Mouse (Mus musculus): ENCODE measurements around the gene Ulk4.
A peak's percentile ranks its signal among the peaks of the same experiment; 100 is the strongest.

Gene Ulk4

DNA sequence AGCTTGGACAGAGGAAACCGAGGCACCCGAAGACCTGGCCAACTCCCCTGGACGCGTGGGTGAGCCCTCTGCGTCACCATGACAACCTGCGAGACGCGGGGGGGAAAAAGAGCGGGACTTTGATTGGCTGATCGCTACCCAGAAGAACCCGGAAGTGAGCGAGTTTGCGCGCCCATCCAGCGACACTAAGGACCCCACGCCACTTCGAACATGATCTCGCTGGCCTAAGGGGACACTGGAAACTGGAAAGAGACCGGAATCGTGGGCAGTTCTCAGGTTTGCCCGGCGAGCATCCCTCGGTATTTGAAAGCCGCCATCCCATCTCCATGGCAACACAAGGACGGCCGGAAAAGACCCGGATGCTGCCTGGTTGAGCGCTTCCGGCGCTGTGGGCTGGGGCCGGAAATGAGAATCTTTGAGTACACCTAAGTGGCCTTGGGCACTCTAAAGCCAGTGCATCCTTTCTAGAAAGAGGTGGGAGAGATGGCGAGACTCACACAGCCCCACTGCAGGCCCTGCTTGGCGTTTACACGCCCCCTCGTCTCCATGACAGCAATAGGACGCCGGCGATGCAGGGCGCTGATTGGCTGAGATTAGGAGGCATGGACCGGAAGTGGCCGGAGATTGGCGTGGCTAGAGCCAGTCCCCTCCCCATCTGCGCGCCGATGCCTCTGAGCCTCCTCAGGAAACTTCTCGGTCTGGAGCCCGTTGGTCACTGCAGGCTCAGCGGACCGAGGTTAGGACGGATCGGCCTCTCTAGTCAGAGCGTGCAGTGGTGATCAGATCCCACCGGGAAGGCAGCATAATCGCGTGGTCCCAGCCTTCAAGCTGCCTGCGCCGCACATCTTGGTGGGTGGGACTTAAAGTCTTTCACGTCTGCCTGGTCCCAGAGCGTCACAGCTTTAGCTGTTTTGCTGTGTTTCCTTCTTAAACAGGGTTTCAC, at the start of gene Ulk4:
Gene Ulk4, minus strand, starts transcription at position 80 of the 943 bp plus-strand sequence.
- DNase-seq, result peak; percentile 93 to 98

DNA sequence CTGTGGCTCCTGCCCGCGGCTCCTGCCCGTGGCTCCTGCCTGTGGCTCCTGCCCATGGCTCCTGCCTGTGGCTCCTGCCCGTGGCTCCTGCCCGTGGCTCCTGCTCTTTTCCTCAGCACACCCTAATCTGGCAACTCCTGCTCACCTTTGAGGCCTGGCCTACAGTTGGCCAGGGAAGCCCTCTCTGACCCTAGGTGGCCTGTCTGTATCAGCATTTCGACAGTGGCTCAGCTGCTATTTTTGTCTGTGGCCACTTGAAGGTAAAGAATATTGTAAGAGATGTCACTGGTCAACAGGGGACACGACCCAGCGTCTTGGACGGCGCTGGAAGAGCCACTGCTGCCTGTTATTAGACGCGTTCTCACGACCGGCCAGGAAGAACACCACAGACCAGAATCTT, 45.0 kb upstream of the Ulk4 start:
- DNase-seq, result no peak

GRCm38 (mm10) chr9:121321118-121321517, 44.1 kb upstream of the Ulk4 start:
- no peak for DNase-seq

- DNase-seq, result no peak
These were observed 43.4 kb upstream of the Ulk4 start for GRCm38 (mm10) chr9:121320433-121320832.

GRCm38 (mm10) chr9:121319323-121319966, 42.4 kb upstream of the Ulk4 start:
- no peak for DNase-seq

DNA sequence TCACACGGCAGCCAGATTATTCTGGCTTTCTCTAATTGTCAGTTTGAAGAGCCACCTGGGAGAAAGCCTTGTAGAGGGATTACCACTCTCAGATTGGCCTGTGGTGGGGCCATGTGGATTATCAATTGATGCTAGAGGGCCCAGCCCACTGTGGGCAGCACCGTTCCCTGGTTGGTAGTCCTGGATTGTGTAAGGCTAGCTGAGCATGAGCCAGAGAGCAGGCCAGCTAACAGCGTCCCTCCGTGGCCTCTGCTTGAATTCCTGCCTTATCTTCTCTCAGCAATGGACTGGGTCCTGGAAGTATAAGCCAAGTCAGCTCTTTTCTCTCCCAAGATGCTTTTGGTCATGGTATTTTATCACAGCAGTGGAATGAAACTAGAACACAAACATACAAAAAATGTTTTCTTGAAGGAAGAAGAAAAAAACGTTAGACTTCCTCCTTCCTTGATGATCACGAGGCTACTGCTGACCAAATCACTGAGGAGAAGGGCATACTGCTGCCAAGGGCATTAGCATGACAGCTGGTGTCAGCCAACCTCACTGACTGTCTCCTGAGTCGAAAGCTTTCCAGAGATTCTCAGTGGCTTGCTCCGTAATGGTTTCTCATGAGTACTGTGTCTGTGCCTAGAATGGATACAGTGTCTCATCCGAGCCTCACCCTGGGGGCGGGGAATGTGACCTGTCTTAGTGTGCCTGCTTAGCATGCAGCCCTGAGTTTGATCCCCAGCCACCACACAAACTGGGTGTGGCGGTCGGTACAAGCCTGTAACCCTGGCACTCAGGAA, 39.8 kb upstream of the Ulk4 start:
- DNase-seq, result peak; percentile 60 to 69

DNA sequence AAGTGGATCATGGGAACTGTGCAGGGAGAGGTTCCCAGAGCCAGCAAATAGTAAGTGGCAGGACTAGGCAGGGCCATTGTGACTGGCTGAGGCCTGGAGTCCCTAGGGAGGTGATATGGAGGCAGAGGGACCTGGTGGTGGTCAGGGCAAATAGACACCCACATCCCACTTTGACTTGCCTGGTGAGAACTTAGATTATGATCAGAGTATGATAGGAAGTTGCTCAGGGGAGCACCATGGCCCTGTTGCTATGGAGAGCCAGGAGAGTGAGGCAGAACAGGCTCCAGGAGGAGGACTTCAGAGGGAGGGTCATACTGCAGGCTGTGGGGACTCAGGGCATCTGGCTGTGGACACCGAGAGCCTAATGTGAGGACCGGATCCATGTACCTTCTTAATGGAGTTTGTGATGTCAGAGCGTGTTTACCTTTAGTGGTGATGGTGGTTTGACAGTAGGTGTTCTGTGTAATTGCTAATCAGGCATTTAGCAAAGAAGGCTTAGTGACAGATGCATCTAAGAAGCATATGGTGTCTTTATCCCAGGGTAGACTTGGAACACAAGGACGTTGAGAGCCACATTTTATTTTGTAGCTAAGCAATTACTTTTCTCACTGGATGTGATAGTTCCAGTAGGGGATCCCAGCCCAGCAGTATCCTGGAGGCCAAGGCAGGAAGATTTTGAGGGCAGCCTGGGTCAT, 39.1 kb upstream of the Ulk4 start:
- peak in 1 of 2 experiments; percentile 38 for DNase-seq

- peak in 1 of 2 experiments; percentile 39 for DNase-seq
These were observed 37.6 kb upstream of the Ulk4 start for GRCm38 (mm10) chr9:121314541-121315152.

- no peak for DNase-seq
These were observed 36.8 kb upstream of the Ulk4 start for GRCm38 (mm10) chr9:121313656-121314374.

DNA sequence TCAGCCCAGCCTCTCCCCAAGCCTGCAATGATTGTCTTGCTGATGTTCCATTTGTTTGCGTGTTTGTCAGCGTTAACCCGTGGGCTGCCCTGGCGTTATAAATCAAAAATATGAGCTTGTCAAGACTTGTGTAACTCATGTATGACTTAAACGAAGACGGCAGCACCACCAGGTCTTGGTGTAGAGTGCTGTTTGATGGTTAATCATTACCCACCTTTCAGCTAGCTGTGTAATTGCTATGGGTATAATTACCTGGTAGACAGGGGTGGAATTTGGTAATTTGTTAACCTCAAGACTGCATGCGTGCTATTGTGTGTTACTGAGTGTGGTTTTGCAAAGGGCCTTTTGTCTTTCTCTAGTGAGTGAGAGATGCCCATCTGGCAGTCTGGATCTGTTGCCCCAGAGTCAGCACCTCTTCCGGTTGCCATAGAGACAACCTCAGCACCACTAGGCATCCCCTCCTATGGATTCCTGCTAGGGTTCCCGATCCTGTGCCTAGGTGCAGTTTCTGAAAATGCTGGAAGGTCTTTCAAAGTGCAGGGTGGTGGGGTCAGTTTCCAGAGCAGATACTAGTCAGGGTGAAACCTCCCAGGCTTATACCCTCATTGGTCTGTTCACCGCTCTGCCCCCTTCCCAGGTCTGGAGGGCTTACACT, 35.4 kb upstream of the Ulk4 start:
- DNase-seq, result no peak

DNA sequence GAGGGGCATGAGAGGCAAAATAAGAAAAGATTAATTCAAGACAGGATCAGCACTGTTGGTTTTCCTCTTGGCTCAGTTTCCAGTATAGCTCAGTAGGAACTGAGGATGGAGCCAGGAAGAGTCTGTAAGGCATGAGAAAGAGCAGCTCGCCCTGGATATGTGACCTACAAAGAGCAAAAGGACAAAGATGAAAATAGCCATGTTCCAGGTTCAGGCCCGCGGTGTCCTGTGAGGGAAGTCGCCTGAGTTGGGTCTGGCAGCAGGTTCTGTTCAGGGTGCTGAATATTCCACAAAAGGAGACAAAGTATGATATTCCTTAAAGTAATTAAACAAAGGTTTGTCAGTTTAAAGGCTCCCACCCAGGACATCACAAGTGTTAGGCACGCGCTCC, 34.8 kb upstream of the Ulk4 start:
- DNase-seq, result peak; percentile 48 to 54

DNA sequence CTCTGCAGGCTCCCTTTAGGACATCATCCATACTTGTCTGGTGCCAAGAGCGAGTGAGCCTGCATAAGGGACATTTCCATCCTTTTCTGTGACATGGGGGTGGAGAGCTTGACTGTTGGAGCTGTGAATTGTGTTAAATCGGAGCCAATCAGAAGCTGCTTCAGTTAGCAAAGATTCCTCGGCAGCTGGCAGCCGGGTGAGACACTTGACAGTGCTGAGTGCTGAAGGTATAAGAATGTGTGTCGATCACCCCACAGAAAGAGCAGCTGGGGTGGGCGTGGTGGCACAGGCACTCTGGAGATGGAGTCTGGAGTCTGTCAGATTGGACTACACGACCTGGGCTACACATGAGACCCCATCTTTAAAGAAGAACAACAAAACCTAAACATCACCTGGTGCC, 33.5 kb upstream of the Ulk4 start:
- no peak for DNase-seq

GRCm38 (mm10) chr9:121309287-121309686, 32.3 kb upstream of the Ulk4 start:
- DNase-seq, result no peak

DNA sequence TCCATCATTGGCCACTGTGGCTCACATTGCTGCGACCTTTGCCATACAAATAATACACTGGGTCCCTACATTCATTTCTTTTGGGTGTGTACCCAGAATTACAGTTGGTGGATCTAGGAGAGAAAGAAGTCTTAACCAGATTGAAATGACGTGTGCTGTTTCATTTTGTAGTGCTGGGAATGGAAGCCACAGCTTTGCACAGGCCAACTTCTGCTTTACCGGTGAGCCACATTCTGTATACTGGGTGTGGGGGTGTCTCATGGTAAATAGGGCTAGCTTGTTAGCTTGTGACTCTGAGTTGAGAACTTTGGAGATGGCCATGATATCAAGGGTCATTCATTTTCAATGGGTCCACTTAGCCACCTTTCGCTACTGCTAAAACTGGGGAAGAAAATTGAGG, 28.5 kb upstream of the Ulk4 start:
- DNase-seq, result peak in 1 of 2 experiments; percentile 5

DNA sequence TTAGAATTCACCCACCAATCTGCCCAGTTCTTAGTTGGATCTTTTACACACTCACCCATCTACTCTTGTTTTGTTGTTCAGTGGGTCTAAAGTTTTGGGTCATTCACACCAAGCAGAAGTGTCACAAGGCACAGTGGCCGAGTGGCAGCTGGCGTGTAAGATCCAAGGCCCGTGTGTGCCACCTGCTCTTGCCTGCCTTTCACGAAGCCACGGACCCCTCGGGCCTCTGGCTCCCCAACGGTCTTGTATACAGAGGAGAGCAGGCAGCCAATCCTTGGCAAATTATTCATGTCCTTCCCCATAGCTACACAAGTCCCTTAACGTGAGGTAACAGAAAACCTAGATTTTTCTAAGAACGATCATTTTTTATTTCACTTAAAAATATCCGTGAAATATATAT, 27.5 kb upstream of the Ulk4 start:
- peak in 1 of 2 experiments; percentile 26 for DNase-seq

GRCm38 (mm10) chr9:121303748-121304147, 26.8 kb upstream of the Ulk4 start:
- peak in 1 of 2 experiments; percentile 20 for DNase-seq

GRCm38 (mm10) chr9:121303086-121303485, 26.1 kb upstream of the Ulk4 start:
- peak in 1 of 2 experiments; percentile 18 for DNase-seq

GRCm38 (mm10) chr9:121302543-121302942, 25.5 kb upstream of the Ulk4 start:
- DNase-seq, result peak in 1 of 2 experiments; percentile 51

DNA sequence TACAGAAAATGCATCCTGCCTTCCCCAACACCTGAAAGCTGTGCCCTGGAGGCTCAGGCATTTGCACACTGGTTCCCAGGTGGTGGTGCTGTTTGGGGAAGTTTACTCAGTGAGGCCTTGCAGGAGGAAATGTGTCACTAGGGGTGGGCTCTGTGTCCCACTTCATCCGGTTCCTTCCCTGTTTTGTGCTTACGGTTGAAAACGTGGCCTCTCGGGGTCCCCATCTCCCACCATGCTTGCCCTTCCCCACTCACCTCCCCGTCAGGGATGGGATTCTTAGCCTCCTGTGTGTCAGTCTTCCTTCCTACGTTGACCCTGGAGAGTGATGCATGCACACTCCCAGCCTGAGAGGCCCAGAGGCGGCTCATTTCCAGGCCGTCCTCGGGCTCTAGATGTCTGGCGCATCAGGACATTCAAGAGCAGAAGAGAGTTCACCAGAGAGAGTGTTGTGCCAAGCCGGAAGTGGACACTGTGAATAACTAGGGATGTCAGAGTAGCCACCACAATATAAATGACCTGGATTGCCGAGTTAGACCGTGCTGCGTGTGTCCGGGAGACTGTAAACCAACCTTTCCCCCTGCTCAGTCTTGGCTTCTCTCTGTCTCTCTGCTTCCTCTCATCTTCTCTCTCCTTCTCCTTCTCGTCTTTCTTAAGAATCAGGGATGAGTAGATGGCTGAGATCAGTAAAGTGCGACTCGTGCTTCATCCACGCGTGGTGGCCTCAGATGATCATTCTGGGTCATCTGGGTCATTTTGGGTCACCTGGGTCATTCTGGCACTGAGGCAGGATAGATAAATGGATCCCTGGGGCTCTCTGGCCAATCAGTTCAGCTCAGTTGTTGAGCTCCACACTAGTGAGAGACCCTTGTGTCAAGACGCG, 24.3 kb upstream of the Ulk4 start:
- DNase-seq, result peak in 1 of 2 experiments; percentile 18
